Mouse (Mus musculus) intestine, postnatal 0 days (tissue): ENCODE measurements around the gene Ttll6. TPM values are rescaled to one million over a fixed set of nuclear protein-coding genes. Genes with fewer than 3 reads are reported as not detected.

ENCODE experiments used
- ATAC-seq: fragments of 200-750 bp; cut with Nextera tagmentation; 2 replicates; pipeline ENCODE4 v1.8.0; 2017; ENCODE audit warnings: mild to moderate bottlenecking, moderate TSS enrichment, moderate library complexity
- H3K27ac ChIP-seq: fragments of 300-500 bp; sonication (generic); 2 replicates; pipeline ENCODE4 v1.5.1; 2014; ENCODE audit warnings: mild to moderate bottlenecking, low read depth, low read length, moderate library complexity
- H3K27me3 ChIP-seq: fragments of 300-500 bp; sonication (generic); replicated peaks from 2 replicates; pipeline ENCODE4 v1.6.1; 2014; ENCODE audit warnings: low read length, mixed read lengths; ENCODE audit not compliant: control insufficient read depth, insufficient read depth
- H3K36me3 ChIP-seq: fragments of 300-500 bp; sonication (generic); 2 replicates; pipeline ENCODE4 v1.6.1; 2014; ENCODE audit warnings: mild to moderate bottlenecking, moderate library complexity; ENCODE audit not compliant: control insufficient read depth, insufficient read depth
- H3K4me1 ChIP-seq: fragments of 300-500 bp; sonication (generic); replicated peaks from 2 replicates; pipeline ENCODE4 v1.6.1; 2014; ENCODE audit warnings: antibody characterized with exemption, low read length, mixed read lengths; ENCODE audit not compliant: control insufficient read depth, insufficient read depth
- H3K4me2 ChIP-seq: fragments of 300-500 bp; sonication (generic); replicated peaks from 2 replicates; pipeline ENCODE4 v1.6.1; 2014; ENCODE audit warnings: low read depth, mild to moderate bottlenecking, moderate library complexity
- H3K4me3 ChIP-seq: fragments of 300-500 bp; sonication (generic); 2 replicates; pipeline ENCODE4 v1.5.1; 2014; ENCODE audit warnings: low read depth, low read length
- H3K9ac ChIP-seq: fragments of 300-500 bp; sonication (generic); 2 replicates; pipeline ENCODE4 v1.6.1; 2014; ENCODE audit warnings: mild to moderate bottlenecking, low read depth, low read length
- H3K9me3 ChIP-seq: fragments of 300-500 bp; sonication (generic); 2 replicates; pipeline ENCODE4 v1.6.1; 2016; ENCODE audit warnings: mixed run types; ENCODE audit not compliant: control insufficient read depth
- CTCF ChIP-seq: sonication (generic); IDR thresholded peaks from 2 replicates; pipeline ENCODE4 v1.5.1; 2016; ENCODE audit warnings: low read depth, mild to moderate bottlenecking, control low read depth, antibody characterized with exemption, moderate library complexity
- WGBS: fragments of 180-500 bp; shearing (Covaris S2); extraction: QIAGEN DNeasy Blood & Tissue Kit; methylation state at CpG from one replicate; pipeline ENCODE4 v1.1.7; 2014; 5-methylcytosine and 5-hydroxymethylcytosine counted together
- polyA plus RNA-seq: library from polyadenylated mRNA; unstranded; fragments of >200 nt; fragmentation: Nextera tagmentation; extraction: Ambion mirVana; gene quantifications from 2 replicates; pipeline ENCODE4 v1.2.1, GENCODE M21; 2015

The Ttll6 gene
- polyA plus RNA-seq, 1 experiment from 2014 or later: 0.10 TPM

- Histone ChIP-seq H3K4me3 (no peak overlapping the region), H3K27me3 (peaks cover 97% of the 10 kb centered on the region), H3K9ac (no peak overlapping the region), H3K36me3 (no peaks in the 10 kb centered on the region), H3K9me3 (no peaks in the 10 kb centered on the region), H3K27ac (no peak overlapping the region), H3K4me1 (no peaks in the 10 kb centered on the region), H3K4me2 (no peak overlapping the region)
- 1% methylated on average over 28 of the region's 28 CpGs for WGBS
- TF ChIP-seq CTCF: no peak
- no peak for ATAC-seq
Observed at GRCm38 (mm10) chr11:96189810-96190522, 56.4 kb downstream of the Ttll6 start.

GRCm38 (mm10) chr11:96191132-96191531 is 57.5 kb downstream of the Ttll6 start:
- TF ChIP-seq CTCF: no peak
- no peak overlapping the region for H3K4me3 ChIP-seq
- no peak overlapping the region for H3K9ac ChIP-seq
- WGBS: 4% methylated on average over 5 of the region's 5 CpGs
- H3K4me1 ChIP-seq: no peaks in the 10 kb centered on the region
- H3K4me2 ChIP-seq: no peak overlapping the region
- H3K27ac ChIP-seq: no peak overlapping the region
- peaks cover 97% of the 10 kb centered on the region for H3K27me3 ChIP-seq
- no peaks in the 10 kb centered on the region for H3K36me3 ChIP-seq
- H3K9me3 ChIP-seq: no peaks in the 10 kb centered on the region
- ATAC-seq: no peak

GRCm38 (mm10) chr11:96193521-96194400 is 60.2 kb downstream of the Ttll6 start, which contains the start of gene Hoxb13:
TSS of gene Hoxb13 (plus strand) at chr11:96194316.
- Histone ChIP-seq H3K27me3 (peaks cover 98% of the 10 kb centered on the region), H3K9me3 (no peaks in the 10 kb centered on the region), H3K4me1 (no peaks in the 10 kb centered on the region), H3K4me2 (peak within 1 kb of the TSS; percentile 32; the same call in 1 of the 2 replicates), H3K27ac (no peak within 1 kb of the TSS), H3K4me3 (peak within 1 kb of the TSS; percentile 23), H3K9ac (no peak within 1 kb of the TSS), H3K36me3 (no peaks in the 10 kb centered on the region)
- no peak for TF ChIP-seq CTCF
- under 1% methylated on average over 35 of the region's 35 CpGs for WGBS
- ATAC-seq: no peak

- WGBS: 1% methylated on average over 10 of the region's 10 CpGs
- H3K9me3 ChIP-seq: no peaks in the 10 kb centered on the region
- ATAC-seq: no peak
- no peaks in the 10 kb centered on the region for H3K4me1 ChIP-seq
- H3K9ac ChIP-seq: no peak overlapping the region
- peaks cover 98% of the 10 kb centered on the region for H3K27me3 ChIP-seq
- H3K27ac ChIP-seq: no peak overlapping the region
- TF ChIP-seq CTCF: no peak
- peak overlapping the region; percentile 23 for H3K4me3 ChIP-seq
- H3K4me2 ChIP-seq: peak overlapping the region; percentile 32; the same call in 1 of the 2 replicates
- H3K36me3 ChIP-seq: no peaks in the 10 kb centered on the region
Observed at GRCm38 (mm10) chr11:96194401-96194710, 60.8 kb downstream of the Ttll6 start.

GRCm38 (mm10) chr11:96194961-96195640 is 61.5 kb downstream of the Ttll6 start:
- Histone ChIP-seq H3K4me1 (no peaks in the 10 kb centered on the region), H3K9me3 (no peaks in the 10 kb centered on the region), H3K27me3 (peaks cover 99% of the 10 kb centered on the region), H3K27ac (no peak overlapping the region), H3K36me3 (no peaks in the 10 kb centered on the region), H3K4me3 (peak overlapping the region; percentile 23; the same call in 1 of the 2 replicates), H3K4me2 (no peak overlapping the region), H3K9ac (no peak overlapping the region)
- no peak for TF ChIP-seq CTCF
- ATAC-seq: no peak
- 11% methylated on average over 11 of the region's 11 CpGs for WGBS

GRCm38 (mm10) chr11:96195769-96196280 is 62.2 kb downstream of the Ttll6 start:
- Histone ChIP-seq H3K4me1 (no peaks in the 10 kb centered on the region), H3K4me3 (no peak overlapping the region), H3K9ac (no peak overlapping the region), H3K9me3 (no peaks in the 10 kb centered on the region), H3K27me3 (peaks cover 99% of the 10 kb centered on the region), H3K27ac (no peak overlapping the region), H3K36me3 (no peaks in the 10 kb centered on the region), H3K4me2 (no peak overlapping the region)
- ATAC-seq: no peak
- 1% methylated on average over 20 of the region's 20 CpGs for WGBS
- no peak for TF ChIP-seq CTCF
